Mouse (Mus musculus): ENCODE data around the gene Selenoh.
"Not testable (repeated sequence)": the region's sequence is repeated elsewhere in the genome, so short reads cannot be mapped to it uniquely, and the experiment has no call there.

The Selenoh gene

GRCm38 (mm10) chr2:84688080-84688844, 17.7 kb upstream of the Selenoh start:
- Histone ChIP-seq H3K36me3 (ENCODE audit: control insufficient read depth, insufficient read depth, low read length, poor library complexity, severe bottlenecking) (peaks cover 21% of the 10 kb centered on the region), H3K27me3 (ENCODE audit: control insufficient read depth, insufficient read depth, low read length, poor library complexity, severe bottlenecking) (no peaks in the 10 kb centered on the region)
- DNase-seq (ENCODE audit: low read depth, low spot score): no peak

- Histone ChIP-seq H3K36me3 (ENCODE audit: control insufficient read depth, insufficient read depth, low read length, poor library complexity, severe bottlenecking) (peaks cover 6% of the 10 kb centered on the region), H3K27me3 (ENCODE audit: control insufficient read depth, insufficient read depth, low read length, poor library complexity, severe bottlenecking) (no peaks in the 10 kb centered on the region)
- no peak for DNase-seq (ENCODE audit: low read depth, low spot score)
These were observed 12.1 kb upstream of the Selenoh start for GRCm38 (mm10) chr2:84682605-84683183.

- no peak for DNase-seq (ENCODE audit: low read depth, low spot score)
- Histone ChIP-seq H3K36me3 (ENCODE audit: control insufficient read depth, insufficient read depth, low read length, poor library complexity, severe bottlenecking) (0 out of 2 replicates have a peak, but pooled peaks cover 3% of the 10 kb centered on the region), H3K27me3 (ENCODE audit: control insufficient read depth, insufficient read depth, low read length, poor library complexity, severe bottlenecking) (no peaks in the 10 kb centered on the region)
These were observed 8.4 kb upstream of the Selenoh start, which contains the start of gene Tmx2 for GRCm38 (mm10) chr2:84679016-84679415. TSS of gene Tmx2 (minus strand) at chr2:84679140.

GRCm38 (mm10) chr2:84677968-84678880, 7.7 kb upstream of the Selenoh start, which contains the start of the genes Gm28635 and Med19:
TSS of gene Gm28635 (minus strand) at chr2:84678041.
TSS of gene Med19 (plus strand) at chr2:84678402.
- Histone ChIP-seq H3K36me3 (ENCODE audit: control insufficient read depth, insufficient read depth, low read length, poor library complexity, severe bottlenecking) (peaks cover 4% of the 10 kb centered on the region; the same call in 1 of the 2 replicates), H3K27me3 (ENCODE audit: control insufficient read depth, insufficient read depth, low read length, poor library complexity, severe bottlenecking) (no peaks in the 10 kb centered on the region)
- peak; percentile 98 for DNase-seq (ENCODE audit: low read depth, low spot score)

- H3K36me3 ChIP-seq (ENCODE audit: control insufficient read depth, insufficient read depth, low read length, poor library complexity, severe bottlenecking): peaks cover 9% of the 10 kb centered on the region
- no peaks in the 10 kb centered on the region for H3K27me3 ChIP-seq (ENCODE audit: control insufficient read depth, insufficient read depth, low read length, poor library complexity, severe bottlenecking)
- no peak for DNase-seq (ENCODE audit: low read depth, low spot score)
These were observed 6.8 kb upstream of the Selenoh start for GRCm38 (mm10) chr2:84677270-84677967.

DNA sequence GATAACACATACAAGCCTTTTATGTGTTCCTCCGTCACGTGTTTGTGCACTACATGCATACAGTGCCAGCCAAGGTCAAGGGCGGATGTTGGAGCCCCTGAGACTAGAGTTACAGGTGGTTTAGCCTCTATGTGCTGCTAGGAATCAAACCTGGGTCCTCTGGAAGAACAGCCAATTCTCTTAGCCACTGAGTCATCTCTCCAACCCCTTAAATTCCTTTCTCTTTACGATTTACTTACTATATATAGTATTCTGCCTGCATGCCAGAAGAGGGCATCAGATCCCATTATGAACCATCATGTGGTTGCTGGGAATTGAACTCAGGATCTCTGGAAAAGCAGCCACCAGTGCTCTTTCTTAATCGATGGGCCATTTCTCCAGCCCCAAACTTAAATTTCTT, 965 bp upstream of the Selenoh start:
- not testable (repeated sequence) for H3K27me3 ChIP-seq (ENCODE audit: control insufficient read depth, insufficient read depth, low read length, poor library complexity, severe bottlenecking); H3K36me3 ChIP-seq (ENCODE audit: control insufficient read depth, insufficient read depth, low read length, poor library complexity, severe bottlenecking); DNase-seq (ENCODE audit: low read depth, low spot score)

- Histone ChIP-seq H3K36me3 (ENCODE audit: control insufficient read depth, insufficient read depth, low read length, poor library complexity, severe bottlenecking) (peaks cover 8% of the 10 kb centered on the region), H3K27me3 (ENCODE audit: control insufficient read depth, insufficient read depth, low read length, poor library complexity, severe bottlenecking) (no peaks in the 10 kb centered on the region; the same call in 1 of the 2 replicates)
- DNase-seq (ENCODE audit: low read depth, low spot score): peak; percentile 31
These were observed 572 bp downstream of the Selenoh start for GRCm38 (mm10) chr2:84669828-84670568.

DNA sequence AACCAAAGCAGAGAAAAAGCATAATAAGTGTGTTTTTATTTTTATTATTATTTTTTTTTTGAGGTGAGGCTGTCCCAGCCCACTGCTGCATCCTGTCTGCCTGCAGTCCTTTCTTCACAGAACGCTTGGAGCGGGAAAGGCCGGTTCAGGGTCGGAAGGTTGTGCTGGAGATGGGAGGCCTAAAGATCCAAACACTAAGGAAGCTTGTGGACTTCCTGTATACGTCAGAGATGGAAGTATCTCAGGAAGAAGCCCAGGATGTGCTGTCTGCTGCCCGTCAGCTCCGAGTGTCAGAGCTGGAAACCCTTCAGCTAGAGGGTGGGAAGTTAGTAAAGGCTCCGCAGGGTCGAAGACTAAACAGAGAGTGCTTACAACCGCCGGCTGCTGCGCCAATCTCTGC, 4.5 kb downstream of the Selenoh start:
- no peak for DNase-seq (ENCODE audit: low read depth, low spot score)
- H3K36me3 ChIP-seq (ENCODE audit: control insufficient read depth, insufficient read depth, low read length, poor library complexity, severe bottlenecking): no peaks in the 10 kb centered on the region
- peaks cover 2% of the 10 kb centered on the region; the same call in 1 of the 2 replicates for H3K27me3 ChIP-seq (ENCODE audit: control insufficient read depth, insufficient read depth, low read length, poor library complexity, severe bottlenecking)

GRCm38 (mm10) chr2:84662866-84663265, 7.7 kb downstream of the Selenoh start:
- peak; percentile 81 for DNase-seq (ENCODE audit: low read depth, low spot score)
- H3K27me3 ChIP-seq (ENCODE audit: control insufficient read depth, insufficient read depth, low read length, poor library complexity, severe bottlenecking): 0 out of 2 replicates have a peak, but pooled peaks cover 2% of the 10 kb centered on the region
- no peaks in the 10 kb centered on the region for H3K36me3 ChIP-seq (ENCODE audit: control insufficient read depth, insufficient read depth, low read length, poor library complexity, severe bottlenecking)

GRCm38 (mm10) chr2:84660253-84660652, 10.3 kb downstream of the Selenoh start:
- Histone ChIP-seq H3K27me3 (ENCODE audit: control insufficient read depth, insufficient read depth, low read length, poor library complexity, severe bottlenecking) (0 out of 2 replicates have a peak, but pooled peaks cover 2% of the 10 kb centered on the region), H3K36me3 (ENCODE audit: control insufficient read depth, insufficient read depth, low read length, poor library complexity, severe bottlenecking) (no peaks in the 10 kb centered on the region)
- peak; percentile 84 for DNase-seq (ENCODE audit: low read depth, low spot score)

- Histone ChIP-seq H3K36me3 (ENCODE audit: control insufficient read depth, insufficient read depth, low read length, poor library complexity, severe bottlenecking) (no peaks in the 10 kb centered on the region), H3K27me3 (ENCODE audit: control insufficient read depth, insufficient read depth, low read length, poor library complexity, severe bottlenecking) (no peaks in the 10 kb centered on the region)
- no peak for DNase-seq (ENCODE audit: low read depth, low spot score)
These were observed 11.8 kb downstream of the Selenoh start, which contains the start of gene Btbd18 for GRCm38 (mm10) chr2:84658806-84659205. TSS of gene Btbd18 (plus strand) at chr2:84659079.

DNA sequence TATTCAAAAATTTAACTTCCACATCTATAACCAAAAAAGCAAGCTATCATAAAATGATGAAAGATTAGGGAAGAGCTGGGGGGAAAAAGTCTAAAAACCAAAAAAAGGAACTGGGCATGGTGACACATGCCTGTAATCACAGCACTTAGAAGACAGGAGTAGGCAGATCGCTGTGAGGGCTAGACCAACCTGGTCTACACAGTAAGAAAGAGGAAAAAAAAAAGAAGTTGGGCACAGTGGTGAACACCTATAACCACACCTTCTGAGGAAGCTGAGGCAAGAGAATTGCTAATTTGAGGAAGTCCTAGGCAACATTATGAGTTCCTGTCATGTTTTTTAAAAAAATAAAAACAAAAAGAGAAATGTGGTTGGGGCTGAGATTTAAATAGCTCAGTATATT, 14.7 kb downstream of the Selenoh start:
- peak; percentile 72 for DNase-seq (ENCODE audit: low read depth, low spot score)

DNA sequence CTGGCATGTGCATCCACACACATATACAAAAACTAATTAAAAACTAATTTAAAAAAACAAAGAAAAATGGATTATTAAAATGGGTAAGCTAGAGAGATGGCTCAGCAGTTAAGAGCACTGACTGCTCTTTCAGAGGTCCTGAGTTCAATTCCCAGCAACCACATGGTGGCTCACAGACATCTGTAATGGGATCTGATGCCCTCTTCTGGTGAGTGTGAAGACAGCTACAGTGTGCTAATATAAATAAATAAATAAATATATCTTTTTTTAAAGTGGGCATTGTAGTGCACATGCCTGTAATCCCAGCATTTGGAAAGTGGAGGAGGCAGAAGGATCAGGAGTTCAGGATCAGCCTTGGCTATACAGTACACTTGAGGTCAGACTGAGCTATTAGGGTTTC, 17.2 kb downstream of the Selenoh start:
- H3K27me3 ChIP-seq (ENCODE audit: control insufficient read depth, insufficient read depth, low read length, poor library complexity, severe bottlenecking): no peaks in the 10 kb centered on the region
- DNase-seq (ENCODE audit: low read depth, low spot score): no peak

More for the DNA sequence above, 14.7 kb downstream of the Selenoh start:
- no peaks in the 10 kb centered on the region for H3K27me3 ChIP-seq (ENCODE audit: control insufficient read depth, insufficient read depth, low read length, poor library complexity, severe bottlenecking)
- no peaks in the 10 kb centered on the region for H3K36me3 ChIP-seq (ENCODE audit: control insufficient read depth, insufficient read depth, low read length, poor library complexity, severe bottlenecking)

More for the DNA sequence above, 17.2 kb downstream of the Selenoh start:
- no peaks in the 10 kb centered on the region for H3K36me3 ChIP-seq (ENCODE audit: control insufficient read depth, insufficient read depth, low read length, poor library complexity, severe bottlenecking)
